Mouse (Mus musculus): ENCODE measurements around the gene Caprin1.

Caprin1 gene

DNA sequence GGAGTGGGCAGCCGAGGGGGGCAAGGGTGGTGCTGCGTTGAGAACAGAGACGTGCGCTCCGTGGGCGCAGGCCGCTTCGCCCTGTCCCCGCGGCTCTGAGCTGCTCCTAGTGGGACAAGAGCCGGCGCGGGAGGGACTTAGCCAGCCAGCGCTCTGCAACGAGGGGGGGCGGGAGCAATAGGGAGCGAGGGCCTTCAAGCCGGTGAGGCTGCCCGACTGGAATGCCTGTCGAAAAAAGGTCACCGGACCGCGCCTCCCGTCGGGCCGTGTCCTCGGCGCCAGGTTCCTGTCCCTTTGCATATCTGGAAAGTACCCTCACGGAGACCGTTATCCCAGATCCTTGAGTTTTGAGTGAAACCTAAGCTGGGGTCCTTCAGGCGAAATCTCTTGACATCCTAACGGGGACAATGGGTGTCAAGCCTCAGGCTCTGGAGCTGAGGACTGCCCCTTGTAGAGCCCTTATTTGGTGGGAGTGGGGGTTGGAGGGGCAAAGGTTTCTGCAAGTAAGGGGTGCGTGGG, at the start of gene Caprin1:
Gene Caprin1 (minus strand): TSS at position 159 of the 519 bp plus-strand sequence.
- in situ Hi-C loops (cut with MboI, MseI) = no loop called here

GRCm38 (mm10) chr2:103846875-103847274, 49.4 kb upstream of the Caprin1 start:
- in situ Hi-C loops (cut with MboI, MseI) = no loop called here

GRCm38 (mm10) chr2:103846271-103846670, 48.8 kb upstream of the Caprin1 start:
- in situ Hi-C loops (cut with MboI, MseI) = no loop called here

GRCm38 (mm10) chr2:103844016-103844415, 46.6 kb upstream of the Caprin1 start:
- in situ Hi-C loops (cut with MboI, MseI) = no loop called here

DNA sequence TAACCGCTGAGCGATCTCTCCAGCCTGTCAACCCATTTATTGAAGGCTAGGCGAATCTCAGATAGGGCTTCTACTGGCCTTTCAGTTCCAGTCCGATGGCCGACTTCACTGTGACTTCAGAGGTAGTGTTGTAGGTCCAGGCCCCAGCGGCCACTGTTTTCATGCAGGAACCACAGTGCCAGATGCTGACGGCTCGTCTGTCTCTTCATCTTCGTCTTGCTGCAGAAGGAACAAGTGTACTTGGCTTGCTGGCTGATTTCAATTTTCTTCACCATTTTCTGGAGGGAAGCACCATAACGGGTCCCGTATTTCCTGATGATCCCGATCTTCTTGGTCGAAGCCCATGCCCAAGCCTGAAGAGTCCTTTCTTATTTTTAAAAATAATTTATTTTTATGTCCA, 45.9 kb upstream of the Caprin1 start:
- in situ Hi-C loops (cut with MboI, MseI) = no loop called here

GRCm38 (mm10) chr2:103842299-103842698, 44.9 kb upstream of the Caprin1 start:
- in situ Hi-C loops (cut with MboI, MseI) = no loop called here

GRCm38 (mm10) chr2:103838483-103838882, 41.0 kb upstream of the Caprin1 start:
- in situ Hi-C loops (cut with MboI, MseI) = no loop called here

GRCm38 (mm10) chr2:103837166-103837565, 39.7 kb upstream of the Caprin1 start:
- in situ Hi-C loops (cut with MboI, MseI) = no loop called here

GRCm38 (mm10) chr2:103835614-103836395, 38.4 kb upstream of the Caprin1 start:
- in situ Hi-C loops (cut with MboI, MseI) = no loop called here

DNA sequence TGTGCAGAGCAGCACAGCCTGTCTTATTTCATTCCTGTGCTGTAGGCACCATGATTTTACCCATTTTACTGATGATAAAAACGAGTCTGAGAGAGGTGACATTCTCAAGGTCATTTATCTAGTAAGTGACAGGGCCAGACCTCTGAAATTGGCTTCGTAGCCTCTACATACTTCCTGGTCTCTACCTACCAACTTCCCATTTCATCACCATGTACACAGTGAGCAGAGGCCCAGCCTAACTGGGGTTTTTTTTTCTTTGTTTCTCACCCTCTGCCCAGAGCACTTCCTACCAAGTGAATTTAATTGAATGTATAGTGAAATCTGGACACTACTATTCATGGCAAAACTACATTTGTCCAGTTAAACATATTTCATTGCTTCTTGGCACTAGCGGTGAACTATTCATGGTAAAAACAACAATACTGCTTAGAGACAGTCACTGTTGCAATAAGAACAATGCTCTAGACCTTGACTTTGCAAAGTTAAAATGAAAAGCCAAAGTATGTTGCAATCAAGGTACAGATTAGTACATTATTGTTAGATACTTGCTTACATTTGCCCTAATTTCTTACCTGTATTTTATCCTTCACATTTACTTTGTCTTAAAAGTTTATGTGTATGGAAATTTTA, 36.5 kb upstream of the Caprin1 start:
- in situ Hi-C loops (cut with MboI, MseI) = no loop called here

- in situ Hi-C loops (cut with MboI, MseI) = no loop called here
Measured at GRCm38 (mm10) chr2:103832899-103833298, 35.5 kb upstream of the Caprin1 start.

GRCm38 (mm10) chr2:103828900-103829299, 31.5 kb upstream of the Caprin1 start:
- in situ Hi-C loops (cut with MboI, MseI) = no loop called here

GRCm38 (mm10) chr2:103824916-103825315, 27.5 kb upstream of the Caprin1 start:
- in situ Hi-C loops (cut with MboI, MseI) = no loop called here

GRCm38 (mm10) chr2:103822560-103822959, 25.1 kb upstream of the Caprin1 start:
- in situ Hi-C loops (cut with MboI, MseI) = no loop called here

DNA sequence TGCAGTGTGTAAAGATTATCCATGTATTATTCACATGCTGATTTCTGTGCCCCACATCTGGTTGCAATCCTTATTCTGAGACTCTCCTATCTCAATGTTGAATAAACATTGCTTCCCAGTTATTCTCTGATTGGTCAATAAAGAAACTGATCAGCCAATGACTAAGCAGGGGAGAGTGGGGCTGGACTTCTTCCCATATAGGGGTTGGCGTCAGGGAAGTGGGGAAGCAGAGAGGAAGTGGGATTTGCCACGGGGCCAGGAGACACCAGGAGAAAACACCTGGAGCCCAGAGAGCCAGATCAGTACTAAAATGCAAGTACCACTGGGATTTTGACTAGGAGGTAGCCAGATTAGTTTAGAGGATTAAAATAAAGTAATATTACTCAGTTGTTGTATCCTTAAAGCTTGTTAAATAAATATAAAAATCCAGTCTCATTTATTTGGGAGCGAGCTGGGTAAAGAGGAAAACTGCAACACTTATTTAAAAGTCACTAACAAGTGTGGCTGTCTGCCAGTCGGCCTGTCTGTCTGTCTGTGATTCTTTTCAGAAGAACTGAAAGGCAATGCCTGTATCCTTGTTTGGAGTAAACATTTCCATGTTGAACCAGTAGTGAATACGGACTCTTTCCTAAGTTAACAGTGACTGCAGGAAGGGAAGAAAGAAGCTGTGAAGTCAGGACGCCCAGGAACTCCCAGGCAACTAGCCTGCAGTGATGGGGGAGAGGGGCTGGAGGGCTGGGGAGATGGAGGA, 19.9 kb upstream of the Caprin1 start:
- in situ Hi-C loops (cut with MboI, MseI) = no loop called here

DNA sequence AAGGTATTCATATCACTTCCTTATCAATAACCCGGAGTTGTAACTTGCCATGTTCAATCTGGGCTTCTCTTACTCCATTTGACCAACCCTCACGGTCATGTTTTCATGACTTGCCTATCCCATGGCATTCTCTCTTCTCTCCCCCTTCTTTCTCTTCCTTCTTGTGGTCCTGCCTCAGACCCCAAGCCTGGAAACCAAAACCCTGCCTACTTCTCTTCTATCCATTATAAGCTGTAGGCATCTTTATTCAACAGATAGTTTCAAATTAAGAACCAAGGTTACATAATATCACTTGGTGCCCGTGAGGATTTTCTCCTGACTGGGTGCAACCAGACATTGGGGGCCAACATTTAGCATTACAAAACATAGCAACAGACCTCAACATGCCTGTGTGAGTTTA, 18.5 kb upstream of the Caprin1 start:
- in situ Hi-C loops (cut with MboI, MseI) = no loop called here

GRCm38 (mm10) chr2:103811465-103812191, 14.2 kb upstream of the Caprin1 start:
- in situ Hi-C loops (cut with MboI, MseI) = no loop called here

- in situ Hi-C loops (cut with MboI, MseI) = no loop called here
Measured at GRCm38 (mm10) chr2:103810412-103810811, 13.0 kb upstream of the Caprin1 start.

- in situ Hi-C loops (cut with MboI, MseI) = no loop called here
Measured at GRCm38 (mm10) chr2:103808466-103808865, 11.0 kb upstream of the Caprin1 start.

DNA sequence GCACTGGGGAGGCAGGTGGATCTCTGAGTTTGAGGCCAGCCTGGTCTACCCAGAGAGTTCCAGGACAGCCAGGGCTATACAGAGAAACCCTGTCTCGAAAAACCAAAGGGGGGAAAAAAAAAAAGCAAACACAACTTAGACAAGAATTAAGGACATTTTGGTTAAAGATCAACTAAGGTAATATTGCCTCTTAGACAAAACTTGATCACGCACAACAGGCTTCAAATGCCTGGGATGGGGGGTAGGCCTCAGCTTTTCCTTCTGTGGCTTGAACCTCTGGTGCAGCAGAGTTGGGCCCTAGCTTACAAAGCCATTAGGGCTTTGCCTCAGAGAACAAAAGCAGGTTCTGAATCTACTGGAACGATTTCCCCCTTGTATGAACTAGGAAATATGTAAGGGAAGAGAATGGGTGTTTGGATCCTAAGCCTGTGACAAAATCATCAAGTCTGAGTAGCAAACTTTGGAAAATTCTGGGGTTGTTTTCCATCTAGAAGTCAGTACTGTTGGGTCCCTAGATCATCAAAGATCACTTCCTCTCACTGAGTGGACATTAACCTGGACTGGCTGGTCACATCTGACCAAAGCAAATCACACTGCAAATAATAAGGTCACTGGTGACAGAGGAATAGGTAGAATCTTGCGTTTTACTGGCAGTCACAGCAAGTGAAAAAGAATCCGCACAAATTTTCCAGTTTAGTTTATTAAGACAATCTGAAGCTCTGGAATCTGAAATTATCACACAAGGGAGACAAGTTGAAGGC, 6.5 kb upstream of the Caprin1 start:
- in situ Hi-C loops (cut with MboI, MseI) = no loop called here

GRCm38 (mm10) chr2:103802422-103802821, 5.0 kb upstream of the Caprin1 start:
- in situ Hi-C loops (cut with MboI, MseI) = no loop called here
